Mouse (Mus musculus) cerebellum, adult 2 months (tissue): ENCODE data around the gene Olfr672. TPM values are rescaled to one million over a fixed set of nuclear protein-coding genes. Genes with fewer than 3 reads are reported as not detected.
"Not testable (repeated sequence)": the region's sequence is repeated elsewhere in the genome, so short reads cannot be mapped to it uniquely, and the experiment has no call there.

Source experiments
- DNase-seq, 2 experiments: peaks; one replicate each; pipeline ENCODE4 v3.0.0; 2021
- H3K27ac ChIP-seq: fragments of 200-500 bp; 2 replicates; pipeline ENCODE4 v1.5.1; 2012; ENCODE audit warnings: low read length, control low read depth, inconsistent platforms; ENCODE audit not compliant: insufficient read depth
- H3K27me3 ChIP-seq: fragments of 200-500 bp; 2 replicates; pipeline ENCODE4 v1.6.1; 2012; ENCODE audit warnings: inconsistent platforms, mild to moderate bottlenecking, low read length, moderate library complexity; ENCODE audit not compliant: control insufficient read depth, insufficient read depth
- H3K4me1 ChIP-seq: fragments of 200-500 bp; 2 replicates; pipeline ENCODE4 v1.6.1; 2011; ENCODE audit warnings: low read length; ENCODE audit not compliant: control insufficient read depth, insufficient read depth
- H3K4me3 ChIP-seq: fragments of 200-500 bp; replicated peaks from 2 replicates; pipeline ENCODE3; 2011; ENCODE audit warnings: mild to moderate bottlenecking, low read depth, low read length, control low read depth; ENCODE audit not compliant: insufficient read depth
- CTCF ChIP-seq: fragments of 200-500 bp; IDR thresholded peaks from 2 replicates; pipeline ENCODE4 v1.5.1; 2011; ENCODE audit warnings: low read depth, mild to moderate bottlenecking, control low read depth, low read length, moderate library complexity, borderline replicate concordance; ENCODE audit not compliant: insufficient read depth
- POLR2A ChIP-seq: fragments of 200-500 bp; IDR thresholded peaks from 2 replicates; pipeline ENCODE4 v1.6.1; 2011; ENCODE audit warnings: low read length, control low read depth, borderline replicate concordance; ENCODE audit not compliant: insufficient read depth
- WGBS: fragments of 180-500 bp; shearing (Covaris S2); methylation state at CpG from one replicate; pipeline ENCODE4 v1.1.7; 2018; 5-methylcytosine and 5-hydroxymethylcytosine counted together
- polyA plus RNA-seq: library from polyadenylated mRNA; depleted of rRNA; stranded (reverse); fragments of >200 nt; gene quantifications from 2 replicates; pipeline ENCODE4 v1.2.3, GENCODE M21; 2012; rRNA removed

Olfr672 gene
- polyA plus RNA-seq, result not detected in 2 replicates

GRCm38 (mm10) chr7:105001929-105002328 is at the start of gene Olfr672:
Olfr672 (minus strand) TSS chr7:105002029.
- TF ChIP-seq POLR2A (no peak), CTCF (no peak)
- H3K27me3 ChIP-seq, result no peaks in the 10 kb centered on the region
- no peak within 1 kb of the TSS for H3K27ac ChIP-seq
- H3K4me1 ChIP-seq, result no peaks in the 10 kb centered on the region
- H3K4me3 ChIP-seq, result no peak within 1 kb of the TSS
- no peak for DNase-seq

DNA sequence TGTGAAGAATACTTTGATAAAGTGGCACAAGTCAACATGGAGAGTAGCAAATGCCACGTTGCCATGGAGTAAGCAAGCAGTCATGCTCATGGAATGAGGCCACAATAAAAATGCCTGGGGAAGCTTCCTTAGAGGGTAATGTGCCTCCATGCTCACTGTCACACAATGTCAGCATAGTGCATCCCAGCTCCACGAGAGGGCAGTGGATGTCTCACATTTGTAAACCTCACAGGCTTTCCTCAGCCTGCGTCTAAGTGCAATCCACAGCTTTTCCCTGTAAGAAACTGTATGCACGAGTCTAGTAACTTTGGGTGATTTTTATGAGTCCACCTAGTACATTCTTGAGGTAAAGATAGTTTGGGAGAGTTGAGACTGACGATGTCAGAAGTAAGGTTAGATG is 32.0 kb upstream of the Olfr672 start:
- WGBS, result 25% methylated on average over 5 of the region's 5 CpGs
- not testable (repeated sequence) for H3K27me3 ChIP-seq

DNA sequence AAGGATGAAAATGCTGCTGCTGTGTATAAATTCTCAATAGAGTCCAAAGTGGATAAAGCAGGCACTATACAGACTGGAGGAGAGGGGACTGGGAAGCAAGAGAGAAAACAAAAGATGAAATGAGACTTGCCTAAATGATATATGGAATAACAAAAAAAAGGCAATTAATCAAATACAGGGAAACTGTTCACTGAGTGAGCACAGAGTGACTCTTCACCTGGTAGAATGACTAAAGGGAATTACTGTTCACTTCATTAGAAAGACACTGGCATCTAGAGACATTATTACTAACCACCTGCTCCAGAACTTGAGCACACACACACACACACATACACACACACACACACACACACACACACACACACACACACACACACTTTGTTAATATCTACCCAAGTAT is 30.6 kb upstream of the Olfr672 start, which contains the start of gene Olfr676:
Olfr676 (plus strand) TSS at position 301 of the 400 bp plus-strand sequence.
- no peak for TF ChIP-seq POLR2A
- TF ChIP-seq CTCF, result no peak
- no peak within 1 kb of the TSS for H3K4me3 ChIP-seq
- no peak within 1 kb of the TSS for H3K27ac ChIP-seq
- no peaks in the 10 kb centered on the region for H3K4me1 ChIP-seq
- H3K27me3 ChIP-seq, result no peaks in the 10 kb centered on the region
- no peak for DNase-seq

More for the DNA sequence above, 32.0 kb upstream of the Olfr672 start:
- not testable (repeated sequence) for H3K4me3 ChIP-seq, DNase-seq, H3K4me1 ChIP-seq, H3K27ac ChIP-seq

GRCm38 (mm10) chr7:105028360-105028759 is 26.5 kb upstream of the Olfr672 start, which contains the start of gene Olfr675:
Olfr675 (minus strand) TSS chr7:105028460.
- no peaks in the 10 kb centered on the region for H3K4me1 ChIP-seq
- no peak for TF ChIP-seq POLR2A
- TF ChIP-seq CTCF, result no peak
- H3K27ac ChIP-seq, result no peak within 1 kb of the TSS
- no peak within 1 kb of the TSS for H3K4me3 ChIP-seq
- H3K27me3 ChIP-seq, result no peaks in the 10 kb centered on the region
- no peak for DNase-seq
- 71% methylated on average over 1 of the region's 1 CpGs for WGBS

DNA sequence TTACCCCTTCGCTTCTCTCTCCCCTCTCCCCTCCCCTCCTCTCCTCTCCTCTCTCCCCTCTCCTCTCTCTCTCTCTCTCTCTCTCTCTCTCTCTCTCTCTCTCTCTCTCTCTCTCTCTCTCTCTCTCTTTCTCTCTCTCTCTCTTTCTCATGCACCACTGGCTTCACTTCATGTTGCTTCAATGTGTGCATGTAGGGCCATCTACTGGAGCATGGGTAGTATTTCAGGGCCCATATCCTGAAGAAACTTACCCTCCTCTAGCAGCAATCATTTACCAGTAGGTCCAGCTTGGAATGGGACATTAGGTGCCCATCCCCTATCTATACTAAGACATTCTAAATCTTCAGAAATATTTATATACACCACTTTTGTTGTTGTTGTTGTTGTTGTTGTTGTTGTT is 20.7 kb upstream of the Olfr672 start:
- no peaks in the 10 kb centered on the region for H3K4me1 ChIP-seq
- no peak overlapping the region for H3K4me3 ChIP-seq
- H3K27ac ChIP-seq, result no peak overlapping the region
- no peak for DNase-seq
- TF ChIP-seq POLR2A (no peak), CTCF (no peak)
- 46% methylated on average over 1 of the region's 1 CpGs for WGBS
- no peaks in the 10 kb centered on the region for H3K27me3 ChIP-seq

GRCm38 (mm10) chr7:104979026-104979425 is 22.8 kb downstream of the Olfr672 start, which contains the start of gene Olfr671:
Olfr671 (minus strand) TSS chr7:104979126.
- 70% methylated on average over 1 of the region's 1 CpGs for WGBS
- H3K27me3 ChIP-seq, result no peaks in the 10 kb centered on the region
- TF ChIP-seq POLR2A, result no peak
- TF ChIP-seq CTCF, result no peak
- no peak within 1 kb of the TSS for H3K4me3 ChIP-seq
- no peaks in the 10 kb centered on the region for H3K4me1 ChIP-seq
- no peak for DNase-seq
- H3K27ac ChIP-seq, result no peak within 1 kb of the TSS

GRCm38 (mm10) chr7:104972507-104972906 is 29.3 kb downstream of the Olfr672 start:
- H3K27me3 ChIP-seq, DNase-seq, H3K4me1 ChIP-seq, H3K27ac ChIP-seq, H3K4me3 ChIP-seq: not testable (repeated sequence)
- WGBS, result 59% methylated on average over 2 of the region's 2 CpGs

DNA sequence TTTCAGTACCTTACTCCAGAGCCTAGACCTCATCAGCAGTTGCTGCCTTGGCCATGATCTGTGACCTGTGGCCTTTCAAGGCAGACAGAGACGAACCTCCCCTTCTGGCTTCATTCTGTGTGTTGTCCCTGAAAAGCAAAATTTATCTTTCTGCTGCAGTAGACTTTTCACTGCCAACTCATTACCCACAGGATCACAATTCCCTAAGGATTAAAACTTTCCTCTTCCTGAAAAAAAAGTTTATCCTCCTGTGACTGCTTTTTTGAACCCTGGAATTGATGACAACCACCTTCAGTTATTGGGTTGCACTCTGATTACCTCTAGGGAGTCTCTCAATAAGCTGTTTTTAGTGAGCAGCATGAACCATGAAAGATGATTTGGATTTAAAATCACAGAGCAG is 39.3 kb downstream of the Olfr672 start, which contains the start of gene Olfr670:
Olfr670 (minus strand) TSS at position 101 of the 400 bp plus-strand sequence.
- 55% methylated on average over 1 of the region's 1 CpGs for whole genome bisulfite sequencing
- Histone ChIP-seq H3K4me3 (no peak within 1 kb of the TSS), H3K4me1 (no peaks in the 10 kb centered on the region), H3K27ac (no peak within 1 kb of the TSS), H3K27me3 (no peaks in the 10 kb centered on the region)
- TF ChIP-seq POLR2A (no peak), CTCF (no peak)
- no peak for DNase-seq

DNA sequence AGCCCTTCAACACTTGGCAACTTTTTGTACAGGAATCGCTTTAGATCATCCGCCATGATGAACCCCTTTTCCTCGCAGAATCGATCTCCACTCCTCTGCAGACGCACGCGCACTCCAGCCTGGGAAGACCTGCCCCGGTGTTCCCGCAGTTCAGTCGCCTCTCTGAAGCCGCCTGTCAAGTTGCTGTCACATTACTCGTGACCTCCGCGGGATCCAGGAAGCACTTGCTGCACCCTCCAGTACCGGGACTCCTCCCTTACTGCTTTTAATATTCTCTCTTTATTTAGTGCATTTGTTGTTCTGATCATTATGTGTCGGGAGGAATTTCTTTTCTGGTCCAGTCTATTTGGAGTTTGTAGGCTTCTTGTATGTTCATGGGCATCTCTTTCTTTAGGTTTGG is 51.6 kb downstream of the Olfr672 start:
- DNase-seq, result not testable (repeated sequence)

More for the DNA sequence above, 51.6 kb downstream of the Olfr672 start:
- H3K4me3 ChIP-seq, H3K27me3 ChIP-seq, H3K27ac ChIP-seq, H3K4me1 ChIP-seq: not testable (repeated sequence)
- 93% methylated on average over 16 of the region's 16 CpGs for whole genome bisulfite sequencing

Other genes with a start within 250 kb of the Olfr672 start
- gene Usp17le, start 224.6 kb downstream of the Olfr672 start, polyA plus RNA-seq, result not detected in 2 replicates
- gene Usp17lb, start 159.4 kb downstream of the Olfr672 start, polyA plus RNA-seq, result not detected in 2 replicates
- gene Usp17la, start 145.0 kb downstream of the Olfr672 start, polyA plus RNA-seq, result not detected in 2 replicates
- gene Olfr665, start 124.0 kb downstream of the Olfr672 start, polyA plus RNA-seq, result not detected in 2 replicates
- not detected in 2 replicates for gene Olfr666, start 106.1 kb downstream of the Olfr672 start, polyA plus RNA-seq
- not detected in 2 replicates for gene Olfr667, start 80.5 kb downstream of the Olfr672 start, polyA plus RNA-seq
- not detected in 2 replicates for gene Olfr668, start 74.0 kb downstream of the Olfr672 start, polyA plus RNA-seq
- not detected in 2 replicates for gene Olfr669, start 67.8 kb downstream of the Olfr672 start, polyA plus RNA-seq
- not detected in 2 replicates for gene Olfr670, start 39.4 kb downstream of the Olfr672 start, polyA plus RNA-seq
- gene Olfr671, start 22.9 kb downstream of the Olfr672 start, polyA plus RNA-seq, result not detected in 2 replicates
- gene Olfr675, start 26.4 kb upstream of the Olfr672 start, polyA plus RNA-seq, result not detected in 2 replicates
- gene Olfr676, start 30.7 kb upstream of the Olfr672 start, polyA plus RNA-seq, result not detected in 2 replicates
- gene Olfr677, start 49.3 kb upstream of the Olfr672 start, polyA plus RNA-seq, result not detected in 2 replicates
- gene Olfr678, start 62.4 kb upstream of the Olfr672 start, polyA plus RNA-seq, result not detected in 2 replicates
- gene Olfr679, start 79.2 kb upstream of the Olfr672 start, polyA plus RNA-seq, result not detected in 2 replicates
- not detected in 2 replicates for gene Olfr680-ps1, start 90.8 kb upstream of the Olfr672 start, polyA plus RNA-seq
- not detected in 2 replicates for gene Olfr681, start 114.8 kb upstream of the Olfr672 start, polyA plus RNA-seq
- gene Olfr683, start 145.0 kb upstream of the Olfr672 start, polyA plus RNA-seq, result not detected in 2 replicates
- not detected in 2 replicates for gene Olfr684, start 161.6 kb upstream of the Olfr672 start, polyA plus RNA-seq
- gene Olfr685, start 184.0 kb upstream of the Olfr672 start, polyA plus RNA-seq, result not detected in 2 replicates
- not detected in 2 replicates for gene Olfr686, start 205.5 kb upstream of the Olfr672 start, polyA plus RNA-seq